Mouse (Mus musculus) forebrain, embryonic 11.5 days (tissue): ENCODE measurements around the gene Isg20l2. TPM values are rescaled to one million over a fixed set of nuclear protein-coding genes. Genes with fewer than 3 reads are reported as not detected.
A peak's percentile ranks its signal among the peaks of the same experiment; 100 is the strongest.
"Not testable (repeated sequence)": the region's sequence is repeated elsewhere in the genome, so short reads cannot be mapped to it uniquely, and the experiment has no call there.

ENCODE experiments used
- ATAC-seq: fragments of 200-750 bp; cut with Nextera tagmentation; replicated peaks from 2 replicates; pipeline ENCODE4 v1.8.0; 2017; ENCODE audit warnings: moderate TSS enrichment; ENCODE audit not compliant: low FRiP score
- DNase-seq: peaks from one replicate; pipeline ENCODE4 v3.0.0-alpha.2; 2017; ENCODE audit warnings: low spot score
- H3K27ac ChIP-seq: fragments of 300-500 bp; sonication (generic); 2 replicates; pipeline ENCODE4 v1.5.1; 2014; ENCODE audit warnings: low read depth, low read length
- H3K27me3 ChIP-seq: fragments of 300-500 bp; sonication (generic); 2 replicates; pipeline ENCODE4 v1.6.1; 2014; ENCODE audit warnings: mild to moderate bottlenecking, low read length, mixed read lengths; ENCODE audit not compliant: control insufficient read depth, insufficient read depth
- H3K36me3 ChIP-seq: fragments of 300-500 bp; sonication (generic); 2 replicates; pipeline ENCODE4 v1.6.1; 2014; ENCODE audit warnings: mild to moderate bottlenecking, low read length, moderate library complexity, mixed read lengths; ENCODE audit not compliant: control insufficient read depth, insufficient read depth
- H3K4me1 ChIP-seq: fragments of 300-500 bp; sonication (generic); replicated peaks from 2 replicates; pipeline ENCODE4 v1.6.1; 2014; ENCODE audit warnings: low read length, mixed read lengths; ENCODE audit not compliant: control insufficient read depth, insufficient read depth
- H3K4me2 ChIP-seq: fragments of 300-500 bp; sonication (generic); 2 replicates; pipeline ENCODE4 v1.6.1; 2014; ENCODE audit warnings: low read depth, mild to moderate bottlenecking, low read length, moderate library complexity, mixed read lengths; ENCODE audit not compliant: severe bottlenecking
- H3K4me3 ChIP-seq: fragments of 300-500 bp; sonication (generic); 2 replicates; pipeline ENCODE4 v1.5.1; 2014; ENCODE audit warnings: low read depth, low read length
- H3K9ac ChIP-seq: fragments of 300-500 bp; sonication (generic); 2 replicates; pipeline ENCODE4 v1.6.1; 2014; ENCODE audit warnings: low read length
- H3K9me3 ChIP-seq: fragments of 300-500 bp; sonication (generic); 2 replicates; pipeline ENCODE4 v1.6.1; 2016; ENCODE audit warnings: low read length, mixed read lengths; ENCODE audit not compliant: control insufficient read depth
- WGBS: fragments of 180-500 bp; shearing (Covaris S2); extraction: QIAGEN DNeasy Blood & Tissue Kit; methylation state at CpG from one replicate; pipeline ENCODE4 v1.1.7; 2014; 5-methylcytosine and 5-hydroxymethylcytosine counted together
- polyA plus RNA-seq: library from polyadenylated mRNA; unstranded; fragments of >200 nt; fragmentation: Nextera tagmentation; extraction: Ambion mirVana; gene quantifications from 2 replicates; pipeline ENCODE4 v1.2.1, GENCODE M21; 2014

Isg20l2 gene
- 73.9 and 78.7 TPM in 2 replicates for polyA plus RNA-seq

- ATAC-seq (peak; percentile 96), DNase-seq (peak; percentile 98)
- H3K4me3 ChIP-seq: peak within 1 kb of the TSS; percentile 93
- WGBS: under 1% methylated on average over 75 of the region's 78 CpGs
- peak within 1 kb of the TSS; percentile 75 for H3K27ac ChIP-seq
- H3K4me1 ChIP-seq: peaks cover 10% of the 10 kb centered on the region
- no peaks in the 10 kb centered on the region for H3K27me3 ChIP-seq
- peaks cover 16% of the 10 kb centered on the region for H3K36me3 ChIP-seq
- peak within 1 kb of the TSS; percentile 92 for H3K9ac ChIP-seq
- peak within 1 kb of the TSS; percentile 68 for H3K4me2 ChIP-seq
- H3K9me3 ChIP-seq: no peaks in the 10 kb centered on the region
Measured at GRCm38 (mm10) chr3:87930078-87930795, at the start of gene Isg20l2, which contains the start of gene Rrnad1. TSS of gene Isg20l2 (plus strand) at chr3:87930314. TSS of gene Rrnad1 (minus strand) at chr3:87930717.

- WGBS: 5% methylated on average over 3 of the region's 3 CpGs
- Histone ChIP-seq H3K27me3 (no peaks in the 10 kb centered on the region), H3K9ac (peak overlapping the region; percentile 92), H3K36me3 (peaks cover 3% of the 10 kb centered on the region), H3K4me1 (peaks cover 5% of the 10 kb centered on the region; the same call in 1 of the 2 replicates), H3K27ac (no peak overlapping the region), H3K4me2 (peak overlapping the region; percentile 59), H3K4me3 (peak overlapping the region; percentile 97), H3K9me3 (no peaks in the 10 kb centered on the region; the same call in 1 of the 2 replicates)
- ATAC-seq (no peak), DNase-seq (no peak)
Measured at GRCm38 (mm10) chr3:87884291-87884690, 45.8 kb upstream of the Isg20l2 start.

GRCm38 (mm10) chr3:87884708-87885251 lies 45.3 kb upstream of the Isg20l2 start:
- peaks cover 3% of the 10 kb centered on the region for H3K36me3 ChIP-seq
- H3K4me2 ChIP-seq: peak overlapping the region; percentile 59
- under 1% methylated on average over 28 of the region's 28 CpGs for WGBS
- DNase-seq: peak; percentile 75
- no peaks in the 10 kb centered on the region; the same call in 1 of the 2 replicates for H3K9me3 ChIP-seq
- peak; percentile 34 for ATAC-seq
- H3K4me1 ChIP-seq: peaks cover 5% of the 10 kb centered on the region; the same call in 1 of the 2 replicates
- peak overlapping the region; percentile 68 for H3K27ac ChIP-seq
- H3K4me3 ChIP-seq: peak overlapping the region; percentile 97
- H3K9ac ChIP-seq: peak overlapping the region; percentile 92
- no peaks in the 10 kb centered on the region for H3K27me3 ChIP-seq

- H3K27me3 ChIP-seq: no peaks in the 10 kb centered on the region
- DNase-seq (peak; percentile 89), ATAC-seq (peak; percentile 98)
- peak within 1 kb of the TSS; percentile 68 for H3K27ac ChIP-seq
- H3K9me3 ChIP-seq: no peaks in the 10 kb centered on the region; the same call in 1 of the 2 replicates
- WGBS: under 1% methylated on average over 33 of the region's 33 CpGs
- H3K4me2 ChIP-seq: peak within 1 kb of the TSS; percentile 59
- H3K36me3 ChIP-seq: peaks cover 3% of the 10 kb centered on the region
- peaks cover 5% of the 10 kb centered on the region; the same call in 1 of the 2 replicates for H3K4me1 ChIP-seq
- peak within 1 kb of the TSS; percentile 97 for H3K4me3 ChIP-seq
- peak within 1 kb of the TSS; percentile 92 for H3K9ac ChIP-seq
Measured at GRCm38 (mm10) chr3:87885281-87886003, 44.7 kb upstream of the Isg20l2 start, which contains the start of gene Prcc. TSS of gene Prcc (minus strand) at chr3:87885608.

- DNase-seq: peak; percentile 61
- Histone ChIP-seq H3K9ac (peak overlapping the region; percentile 13; the same call in 1 of the 2 replicates), H3K4me3 (peak overlapping the region; percentile 97), H3K9me3 (no peaks in the 10 kb centered on the region; the same call in 1 of the 2 replicates), H3K27me3 (no peaks in the 10 kb centered on the region), H3K4me2 (peak overlapping the region; percentile 38), H3K27ac (no peak overlapping the region), H3K36me3 (peaks cover 3% of the 10 kb centered on the region; the same call in 1 of the 2 replicates), H3K4me1 (peaks cover 5% of the 10 kb centered on the region; the same call in 1 of the 2 replicates)
- ATAC-seq: peak; percentile 18; the same call in 1 of the 2 replicates
- 11% methylated on average over 10 of the region's 10 CpGs for WGBS
Measured at GRCm38 (mm10) chr3:87886004-87886365, 44.1 kb upstream of the Isg20l2 start.

GRCm38 (mm10) chr3:87886416-87886815 lies 43.7 kb upstream of the Isg20l2 start:
- Histone ChIP-seq H3K4me3 (no peak overlapping the region), H3K4me2 (no peak overlapping the region), H3K27ac (no peak overlapping the region)

GRCm38 (mm10) chr3:87887400-87887799 lies 42.7 kb upstream of the Isg20l2 start:
- not testable (repeated sequence) for H3K36me3 ChIP-seq, H3K27ac ChIP-seq, H3K27me3 ChIP-seq, H3K4me1 ChIP-seq, H3K4me3 ChIP-seq, H3K4me2 ChIP-seq, DNase-seq, H3K9me3 ChIP-seq, H3K9ac ChIP-seq, ATAC-seq
- WGBS: 80% methylated on average over 4 of the region's 4 CpGs

More at GRCm38 (mm10) chr3:87886416-87886815, 43.7 kb upstream of the Isg20l2 start:
- 90% methylated on average over 6 of the region's 6 CpGs for WGBS
- no peak for ATAC-seq
- no peak for DNase-seq
- H3K27me3 ChIP-seq: no peaks in the 10 kb centered on the region
- H3K9ac ChIP-seq: no peak overlapping the region
- no peaks in the 10 kb centered on the region; the same call in 1 of the 2 replicates for H3K9me3 ChIP-seq
- peaks cover under 1% of the 10 kb centered on the region; the same call in 1 of the 2 replicates for H3K36me3 ChIP-seq
- peaks cover 5% of the 10 kb centered on the region; the same call in 1 of the 2 replicates for H3K4me1 ChIP-seq

- no peak overlapping the region for H3K9ac ChIP-seq
- WGBS: 43% methylated on average over 3 of the region's 3 CpGs
- no peaks in the 10 kb centered on the region for H3K27me3 ChIP-seq
- no peak overlapping the region for H3K4me3 ChIP-seq
- no peaks in the 10 kb centered on the region; the same call in 1 of the 2 replicates for H3K9me3 ChIP-seq
- H3K4me1 ChIP-seq: no peaks in the 10 kb centered on the region
- ATAC-seq: no peak
- no peak overlapping the region for H3K27ac ChIP-seq
- no peak for DNase-seq
- no peak overlapping the region for H3K4me2 ChIP-seq
- H3K36me3 ChIP-seq: no peaks in the 10 kb centered on the region
Measured at GRCm38 (mm10) chr3:87891481-87891880, 38.6 kb upstream of the Isg20l2 start.
